Mouse (Mus musculus) lung, postnatal 4 days (tissue): ENCODE measurements at regions not wholly inside any gene's neighbourhood (a gene's known extent, or its start where the extent isn't known, plus 50 kb on each side); places are given as distances from the start of the nearest gene placed in this dataset.

ENCODE experiments used
- DNase-seq, 2 experiments: peaks; one replicate each; pipeline ENCODE4 v3.0.0; 2021

- no peak for DNase-seq
These were observed 240.6 kb downstream of the Ano6 start for GRCm38 (mm10) chr15:96031085-96031780.

- DNase-seq, result peak; percentile 30 to 52
These were observed 244.6 kb downstream of the Ano6 start for GRCm38 (mm10) chr15:96035273-96035672.

- DNase-seq, result no peak
These were observed 241.8 kb upstream of the Arid2 start for GRCm38 (mm10) chr15:96045561-96045960.

- DNase-seq, result no peak
These were observed 240.7 kb upstream of the Arid2 start for GRCm38 (mm10) chr15:96046651-96047050.

GRCm38 (mm10) chr15:96050416-96050815 is 236.9 kb upstream of the Arid2 start:
- DNase-seq, result no peak

GRCm38 (mm10) chr15:96052586-96052985 is 234.7 kb upstream of the Arid2 start:
- no peak for DNase-seq

- no peak for DNase-seq
These were observed 232.0 kb upstream of the Arid2 start for GRCm38 (mm10) chr15:96055361-96055760.

GRCm38 (mm10) chr15:96055796-96056473 is 231.4 kb upstream of the Arid2 start:
- no peak for DNase-seq

- no peak for DNase-seq
These were observed 227.7 kb upstream of the Arid2 start for GRCm38 (mm10) chr15:96059623-96060022.

GRCm38 (mm10) chr15:96064499-96065217 is 222.7 kb upstream of the Arid2 start:
- no peak for DNase-seq

GRCm38 (mm10) chr15:96075615-96076014 is 211.7 kb upstream of the Arid2 start:
- no peak for DNase-seq

- no peak for DNase-seq
These were observed 209.6 kb upstream of the Arid2 start for GRCm38 (mm10) chr15:96077756-96078155.

GRCm38 (mm10) chr15:96078580-96078979 is 208.7 kb upstream of the Arid2 start:
- no peak for DNase-seq

GRCm38 (mm10) chr15:96089676-96090075 is 197.6 kb upstream of the Arid2 start:
- no peak for DNase-seq

- DNase-seq, result no peak
These were observed 190.9 kb upstream of the Arid2 start for GRCm38 (mm10) chr15:96096438-96096837.

GRCm38 (mm10) chr15:96098821-96099220 is 188.5 kb upstream of the Arid2 start:
- DNase-seq, result no peak

GRCm38 (mm10) chr15:96099844-96100640 is 187.3 kb upstream of the Arid2 start:
- DNase-seq, result peak in 1 of 2 experiments; percentile 39

GRCm38 (mm10) chr15:96103737-96104136 is 183.6 kb upstream of the Arid2 start:
- peak; percentile 46 to 54 for DNase-seq

GRCm38 (mm10) chr15:96107503-96107902 is 179.8 kb upstream of the Arid2 start:
- no peak for DNase-seq

- no peak for DNase-seq
These were observed 174.2 kb upstream of the Arid2 start for GRCm38 (mm10) chr15:96113091-96113490.

- no peak for DNase-seq
These were observed 172.7 kb upstream of the Arid2 start for GRCm38 (mm10) chr15:96114616-96115015.

GRCm38 (mm10) chr15:96115196-96115595 is 172.1 kb upstream of the Arid2 start:
- DNase-seq, result no peak

- no peak for DNase-seq
These were observed 168.1 kb upstream of the Arid2 start for GRCm38 (mm10) chr15:96119240-96119639.
